Mouse (Mus musculus) stomach, postnatal 0 days (tissue): ENCODE results near the gene Upk2. TPM values are rescaled to one million over a fixed set of nuclear protein-coding genes. Genes with fewer than 3 reads are reported as not detected.

Experiments used
- ATAC-seq: fragments of 200-750 bp; cut with Nextera tagmentation; 2 replicates; pipeline ENCODE4 v1.8.0; 2017; ENCODE audit not compliant: low FRiP score, low TSS enrichment
- DNase-seq: peaks from one replicate; pipeline ENCODE4 v3.0.0-alpha.2; 2016; ENCODE audit warnings: low spot score
- H3K27ac ChIP-seq: fragments of 300-500 bp; sonication (generic); replicated peaks from 2 replicates; pipeline ENCODE4 v1.5.1; 2014; ENCODE audit warnings: mild to moderate bottlenecking, control low read depth
- H3K27me3 ChIP-seq: fragments of 300-500 bp; sonication (generic); 2 replicates; pipeline ENCODE4 v1.6.1; 2014; ENCODE audit warnings: low read length; ENCODE audit not compliant: control insufficient read depth, insufficient read depth
- H3K36me3 ChIP-seq: fragments of 300-500 bp; sonication (generic); 2 replicates; pipeline ENCODE4 v1.6.1; 2014; ENCODE audit warnings: low read length, mixed read lengths; ENCODE audit not compliant: control insufficient read depth, insufficient read depth
- H3K4me1 ChIP-seq: fragments of 300-500 bp; sonication (generic); replicated peaks from 2 replicates; pipeline ENCODE4 v1.6.1; 2014; ENCODE audit warnings: antibody characterized with exemption; ENCODE audit not compliant: control insufficient read depth, insufficient read depth
- H3K4me2 ChIP-seq: fragments of 300-500 bp; sonication (generic); replicated peaks from 2 replicates; pipeline ENCODE4 v1.6.1; 2014; ENCODE audit warnings: low read depth, mild to moderate bottlenecking, control low read depth, moderate library complexity
- H3K4me3 ChIP-seq: fragments of 300-500 bp; sonication (generic); 2 replicates; pipeline ENCODE4 v1.5.1; 2014; ENCODE audit warnings: low read depth, low read length, control low read depth
- H3K9ac ChIP-seq: fragments of 300-500 bp; sonication (generic); 2 replicates; pipeline ENCODE4 v1.6.1; 2014; ENCODE audit warnings: mild to moderate bottlenecking, low read length, control low read depth, mixed read lengths
- H3K9me3 ChIP-seq: fragments of 300-500 bp; sonication (generic); 2 replicates; pipeline ENCODE4 v1.6.1; 2016; ENCODE audit warnings: low read length; ENCODE audit not compliant: control insufficient read depth
- CTCF ChIP-seq: IDR thresholded peaks from 2 replicates; pipeline ENCODE4 v1.5.1; 2016; ENCODE audit warnings: antibody characterized with exemption, low read depth, mild to moderate bottlenecking, moderate library complexity
- EP300 ChIP-seq: optimal IDR thresholded peaks from 2 replicates; pipeline ENCODE3; 2016; ENCODE audit warnings: antibody characterized with exemption
- WGBS: fragments of 180-500 bp; shearing (Covaris S2); extraction: QIAGEN DNeasy Blood & Tissue Kit; methylation state at CpG from one replicate; pipeline ENCODE4 v1.1.7; 2014; 5-methylcytosine and 5-hydroxymethylcytosine counted together
- polyA plus RNA-seq: library from polyadenylated mRNA; unstranded; fragments of >200 nt; fragmentation: Nextera tagmentation; extraction: Ambion mirVana; gene quantifications from 2 replicates; pipeline ENCODE4 v1.2.1, GENCODE M21; 2015

Upk2 gene
- polyA plus RNA-seq, 1 experiment from 2014 or later, result 5.4 TPM

GRCm38 (mm10) chr9:44490086-44490967, 35.6 kb upstream of the Upk2 start:
- Histone ChIP-seq H3K4me1 (peaks cover 57% of the 10 kb centered on the region), H3K9ac (0 out of 2 replicates have a peak overlapping the region, but pooled peaks have one; percentile 8), H3K27me3 (no peaks in the 10 kb centered on the region), H3K4me2 (peak overlapping the region; percentile 77), H3K36me3 (no peaks in the 10 kb centered on the region), H3K9me3 (no peaks in the 10 kb centered on the region), H3K4me3 (0 out of 2 replicates have a peak overlapping the region, but pooled peaks have one; percentile 12), H3K27ac (peak overlapping the region; percentile 98)
- no peak for ATAC-seq
- peak; percentile 62 for DNase-seq
- 15% methylated on average over 16 of the region's 17 CpGs for WGBS
- TF ChIP-seq EP300 (no peak), CTCF (no peak)

- ATAC-seq (no peak), DNase-seq (peak; percentile 50)
- no peaks in the 10 kb centered on the region for H3K36me3 ChIP-seq
- no peaks in the 10 kb centered on the region for H3K9me3 ChIP-seq
- WGBS, result 9% methylated on average over 17 of the region's 17 CpGs
- peak overlapping the region; percentile 98 for H3K27ac ChIP-seq
- H3K9ac ChIP-seq, result peak overlapping the region; percentile 57; the same call in 1 of the 2 replicates
- H3K27me3 ChIP-seq, result no peaks in the 10 kb centered on the region
- peak overlapping the region; percentile 29 for H3K4me3 ChIP-seq
- H3K4me2 ChIP-seq, result peak overlapping the region; percentile 77
- H3K4me1 ChIP-seq, result peaks cover 56% of the 10 kb centered on the region
- TF ChIP-seq CTCF (peak; percentile 32; the same call in 1 of the 2 replicates), EP300 (no peak)
Measured at GRCm38 (mm10) chr9:44489651-44490085, 34.9 kb upstream of the Upk2 start.

GRCm38 (mm10) chr9:44488855-44489381, 34.1 kb upstream of the Upk2 start:
- ATAC-seq (peak; percentile 31; the same call in 1 of the 2 replicates), DNase-seq (peak; percentile 77)
- Histone ChIP-seq H3K4me2 (peak overlapping the region; percentile 77), H3K27ac (peak overlapping the region; percentile 98), H3K9me3 (no peaks in the 10 kb centered on the region), H3K4me1 (peaks cover 48% of the 10 kb centered on the region), H3K27me3 (no peaks in the 10 kb centered on the region), H3K4me3 (peak overlapping the region; percentile 99), H3K36me3 (no peaks in the 10 kb centered on the region), H3K9ac (peak overlapping the region; percentile 57)
- TF ChIP-seq CTCF (no peak), EP300 (no peak)
- WGBS, result 2% methylated on average over 5 of the region's 5 CpGs

- Histone ChIP-seq H3K4me3 (peak overlapping the region; percentile 99), H3K9ac (peak overlapping the region; percentile 57)
- no peak for ATAC-seq
Measured at GRCm38 (mm10) chr9:44488416-44488815, 33.6 kb upstream of the Upk2 start.

GRCm38 (mm10) chr9:44487441-44487840, 32.7 kb upstream of the Upk2 start:
- Histone ChIP-seq H3K27me3 (no peaks in the 10 kb centered on the region), H3K36me3 (no peaks in the 10 kb centered on the region), H3K9ac (peak overlapping the region; percentile 60), H3K27ac (peak overlapping the region; percentile 98), H3K4me1 (peaks cover 45% of the 10 kb centered on the region), H3K4me2 (peak overlapping the region; percentile 77), H3K9me3 (no peaks in the 10 kb centered on the region), H3K4me3 (peak overlapping the region; percentile 99)
- ATAC-seq (peak; percentile 67), DNase-seq (peak; percentile 92)
- no peak for TF ChIP-seq EP300
- TF ChIP-seq CTCF, result no peak
- WGBS, result 5% methylated on average over 7 of the region's 7 CpGs

More at GRCm38 (mm10) chr9:44488416-44488815, 33.6 kb upstream of the Upk2 start:
- Histone ChIP-seq H3K4me1 (peaks cover 47% of the 10 kb centered on the region), H3K9me3 (no peaks in the 10 kb centered on the region), H3K36me3 (no peaks in the 10 kb centered on the region), H3K4me2 (peak overlapping the region; percentile 77), H3K27me3 (no peaks in the 10 kb centered on the region), H3K27ac (peak overlapping the region; percentile 98)
- 4% methylated on average over 8 of the region's 8 CpGs for WGBS
- DNase-seq, result no peak
- TF ChIP-seq EP300, result peak; percentile 65
- no peak for TF ChIP-seq CTCF
